Mouse (Mus musculus) liver, adult 2 months (tissue): ENCODE measurements around the gene Churc1. TPM values are rescaled to one million over a fixed set of nuclear protein-coding genes. Genes with fewer than 3 reads are reported as not detected.
A peak's percentile ranks its signal among the peaks of the same experiment; 100 is the strongest.

ENCODE experiments used
- DNase-seq: peaks from one replicate; pipeline ENCODE4 v3.0.0-alpha.2; 2011; ENCODE audit warnings: low read depth, low spot score; ENCODE audit errors: extremely low read depth
- H3K27ac ChIP-seq: fragments of 200-500 bp; replicated peaks from 2 replicates; pipeline ENCODE4 v1.5.1; 2012; ENCODE audit warnings: low read depth, mild to moderate bottlenecking, control low read depth, inconsistent platforms, low read length; ENCODE audit not compliant: insufficient read depth
- H3K27me3 ChIP-seq: fragments of 200-500 bp; 2 replicates; pipeline ENCODE4 v1.6.1; 2012; ENCODE audit warnings: mild to moderate bottlenecking, moderate library complexity, low read length, inconsistent platforms; ENCODE audit not compliant: control insufficient read depth, insufficient read depth
- H3K36me3 ChIP-seq: fragments of 200-500 bp; 2 replicates; pipeline ENCODE4 v1.6.1; 2012; ENCODE audit warnings: low read length, inconsistent platforms; ENCODE audit not compliant: control insufficient read depth, insufficient read depth
- H3K4me1 ChIP-seq: fragments of 200-500 bp; 2 replicates; pipeline ENCODE4 v1.6.1; 2011; ENCODE audit warnings: low read length; ENCODE audit not compliant: control insufficient read depth, insufficient read depth
- H3K4me3 ChIP-seq: fragments of 200-500 bp; 2 replicates; pipeline ENCODE4 v1.5.1; 2011; ENCODE audit warnings: low read depth, mild to moderate bottlenecking, control low read depth, low read length, moderate library complexity; ENCODE audit not compliant: insufficient read depth
- H3K79me2 ChIP-seq: fragments of 200-500 bp; 2 replicates; pipeline ENCODE4 v1.6.1; 2012; ENCODE audit warnings: inconsistent platforms, mild to moderate bottlenecking, low read length, moderate library complexity; ENCODE audit not compliant: control insufficient read depth, insufficient read depth
- H3K9ac ChIP-seq: fragments of 200-500 bp; 2 replicates; pipeline ENCODE4 v1.6.1; 2012; ENCODE audit warnings: low read depth, mild to moderate bottlenecking, control low read depth, inconsistent platforms, low read length
- CTCF ChIP-seq: fragments of 200-500 bp; IDR thresholded peaks from 2 replicates; pipeline ENCODE4 v1.5.1; 2011; ENCODE audit warnings: low read depth, low read length, control low read depth
- POLR2A ChIP-seq: fragments of 200-500 bp; IDR thresholded peaks from 2 replicates; pipeline ENCODE4 v1.6.1; 2011; ENCODE audit warnings: low read length, control low read depth; ENCODE audit not compliant: insufficient read depth; ENCODE audit errors: extremely low read depth
- WGBS: fragments of 180-500 bp; shearing (Covaris S2); methylation state at CpG from one replicate; pipeline ENCODE4 v1.1.7; 2018; 5-methylcytosine and 5-hydroxymethylcytosine counted together
- polyA plus RNA-seq: library from polyadenylated mRNA; depleted of rRNA; stranded (reverse); fragments of >200 nt; gene quantifications from 2 replicates; pipeline ENCODE4 v1.2.3, GENCODE M21; 2012
- total RNA-seq: library from RNA; depleted of rRNA; stranded (reverse); fragments of >200 nt; gene quantifications from 2 replicates; pipeline ENCODE4 v1.2.3, GENCODE M21; 2014

Churc1 gene
- total and polyA plus RNA-seq, 2 experiments: 51.8 to 99.2 TPM

DNA sequence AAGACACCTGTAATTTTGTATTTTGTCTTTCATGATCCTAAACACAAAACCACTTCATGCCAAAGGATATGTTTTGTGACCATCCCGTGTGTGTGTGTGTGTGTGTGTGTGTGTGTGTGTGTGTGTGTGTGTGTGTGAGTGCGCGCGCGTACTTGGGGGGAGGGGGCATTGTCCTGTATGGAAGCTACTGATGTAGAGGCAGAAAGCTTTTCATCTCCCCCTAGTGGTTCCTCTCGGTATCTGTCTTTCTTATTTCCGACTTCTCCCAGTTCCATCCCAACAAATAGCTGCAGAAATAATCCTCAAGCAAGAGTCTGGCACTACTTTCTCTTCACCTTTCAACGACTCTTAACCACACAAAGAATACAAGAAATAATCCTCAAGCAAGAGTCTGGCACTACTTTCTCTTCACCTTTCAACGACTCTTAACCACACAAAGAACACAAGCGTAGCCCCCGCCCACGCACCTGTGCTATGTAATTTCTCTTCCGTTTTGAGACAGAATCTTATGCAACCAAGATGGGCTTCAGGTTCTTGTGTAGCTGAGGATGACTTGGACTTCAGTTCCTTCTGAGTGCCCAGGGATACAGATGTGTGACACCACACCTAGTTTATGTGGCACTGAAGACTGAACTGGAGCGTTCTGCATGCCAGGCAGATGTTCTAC lies 12.6 kb upstream of the Churc1 start:
- DNase-seq: peak; percentile 41
- Histone ChIP-seq H3K27me3 (no peaks in the 10 kb centered on the region), H3K4me3 (no peak overlapping the region), H3K27ac (no peak overlapping the region), H3K4me1 (no peaks in the 10 kb centered on the region), H3K79me2 (no peaks in the 10 kb centered on the region), H3K36me3 (no peaks in the 10 kb centered on the region), H3K9ac (no peak overlapping the region)
- WGBS: 36% methylated on average over 14 of the region's 14 CpGs
- TF ChIP-seq CTCF: peak; percentile 51
- TF ChIP-seq POLR2A: no peak

DNA sequence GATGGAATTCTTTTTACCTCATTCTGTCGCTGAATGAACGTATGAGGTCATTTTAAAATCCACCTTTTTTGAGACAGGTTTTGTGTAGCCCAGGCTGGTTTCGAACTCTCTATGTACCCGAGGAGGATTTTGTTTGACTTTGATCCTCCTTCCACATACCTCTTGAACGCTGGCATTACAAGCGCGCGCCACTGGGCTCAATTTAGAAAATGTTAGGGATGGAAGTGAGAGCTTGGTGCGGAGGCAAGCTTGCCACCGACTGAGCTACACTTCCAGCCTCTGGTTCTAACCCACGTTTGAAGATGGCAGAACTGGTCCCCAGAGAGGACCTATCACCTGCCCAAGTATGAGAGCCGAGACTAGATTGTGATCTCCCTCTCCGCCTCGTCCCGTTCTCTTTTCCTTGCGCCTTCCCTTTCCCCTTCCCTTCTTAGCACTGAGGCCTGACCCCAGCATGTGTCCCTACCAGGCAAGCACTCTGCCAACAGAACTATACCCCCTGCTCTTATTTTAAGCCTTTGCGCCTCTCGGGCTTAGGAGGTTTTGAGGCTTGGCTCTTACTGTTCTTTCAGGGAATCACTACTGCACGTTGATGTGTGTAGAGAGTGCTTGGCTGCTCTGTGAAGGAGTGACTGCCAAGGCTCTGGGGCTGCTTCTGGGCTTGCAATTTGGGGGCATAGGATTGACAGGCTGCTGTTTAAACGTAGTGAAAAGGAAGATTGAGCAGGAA lies 728 bp downstream of the Churc1 start:
- WGBS: 24% methylated on average over 20 of the region's 20 CpGs

GRCm38 (mm10) chr12:76770841-76771500 lies 5.6 kb downstream of the Churc1 start:
- 87% methylated on average over 5 of the region's 5 CpGs for WGBS
- Histone ChIP-seq H3K4me3 (no peak overlapping the region), H3K27me3 (no peaks in the 10 kb centered on the region), H3K4me1 (peaks cover 13% of the 10 kb centered on the region; the same call in 1 of the 2 replicates), H3K79me2 (peaks cover 12% of the 10 kb centered on the region; the same call in 1 of the 2 replicates), H3K36me3 (no peaks in the 10 kb centered on the region), H3K9ac (no peak overlapping the region), H3K27ac (no peak overlapping the region)
- no peak for DNase-seq
- TF ChIP-seq POLR2A (no peak), CTCF (no peak)

More for the DNA sequence above, 728 bp downstream of the Churc1 start:
- H3K9ac ChIP-seq: peak overlapping the region; percentile 82
- DNase-seq: peak; percentile 12
- H3K79me2 ChIP-seq: peaks cover 10% of the 10 kb centered on the region; the same call in 1 of the 2 replicates
- TF ChIP-seq CTCF (no peak), POLR2A (no peak)
- peak overlapping the region; percentile 84 for H3K4me3 ChIP-seq
- H3K27ac ChIP-seq: peak overlapping the region; percentile 92
- H3K27me3 ChIP-seq: no peaks in the 10 kb centered on the region
- H3K4me1 ChIP-seq: peaks cover 4% of the 10 kb centered on the region; the same call in 1 of the 2 replicates
- no peaks in the 10 kb centered on the region for H3K36me3 ChIP-seq

DNA sequence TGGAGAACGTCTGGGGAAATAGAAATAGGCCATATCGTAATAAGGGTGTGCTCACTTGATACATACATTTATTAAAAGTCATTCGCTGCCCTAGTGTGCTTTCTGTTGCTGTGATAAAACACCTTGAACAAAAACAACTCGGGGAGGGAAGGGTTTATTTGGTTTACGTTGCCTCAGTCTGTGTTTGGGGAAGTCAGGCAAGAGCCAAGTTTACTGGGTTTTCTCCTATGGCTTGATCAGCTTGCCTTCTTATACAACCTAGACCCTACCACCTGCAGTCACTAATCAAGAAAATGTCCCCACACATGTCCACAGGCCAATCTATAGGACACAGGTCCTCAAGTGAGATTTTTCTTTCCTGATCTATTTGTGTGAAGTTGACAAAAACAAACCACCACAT lies 6.2 kb downstream of the Churc1 start:
- peaks cover 10% of the 10 kb centered on the region; the same call in 1 of the 2 replicates for H3K79me2 ChIP-seq
- H3K36me3 ChIP-seq: no peaks in the 10 kb centered on the region
- H3K4me3 ChIP-seq: no peak overlapping the region
- no peak overlapping the region for H3K27ac ChIP-seq
- no peak for DNase-seq
- TF ChIP-seq POLR2A: no peak
- TF ChIP-seq CTCF: no peak
- peaks cover 9% of the 10 kb centered on the region; the same call in 1 of the 2 replicates for H3K4me1 ChIP-seq
- 78% methylated on average over 5 of the region's 5 CpGs for WGBS
- no peaks in the 10 kb centered on the region for H3K27me3 ChIP-seq
- no peak overlapping the region for H3K9ac ChIP-seq

DNA sequence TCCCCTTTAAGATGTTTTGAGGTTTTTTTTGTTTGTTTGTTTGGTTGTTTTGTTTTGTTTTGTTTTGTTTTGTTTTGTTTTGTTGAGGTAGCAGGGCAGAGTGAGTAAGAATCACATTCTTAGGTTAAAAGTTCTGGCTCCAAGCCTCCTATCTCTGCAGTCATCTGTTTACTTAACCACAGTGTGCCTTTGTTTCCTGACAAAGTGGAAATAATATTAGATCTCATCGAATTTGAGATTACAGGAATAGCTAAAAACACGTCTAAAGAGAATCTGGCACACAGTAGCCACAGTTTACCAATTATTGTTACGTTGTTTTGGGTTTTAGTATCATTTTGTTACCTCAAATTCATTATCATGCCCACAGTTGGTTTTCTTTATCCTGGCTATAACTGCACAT lies 9.3 kb downstream of the Churc1 start:
- no peak overlapping the region for H3K4me3 ChIP-seq
- peaks cover 3% of the 10 kb centered on the region; the same call in 1 of the 2 replicates for H3K36me3 ChIP-seq

More for the DNA sequence above, 9.3 kb downstream of the Churc1 start:
- WGBS: 39% methylated on average over 3 of the region's 3 CpGs
- no peak for DNase-seq
- TF ChIP-seq CTCF (no peak), POLR2A (no peak)
- H3K27ac ChIP-seq: no peak overlapping the region
- no peaks in the 10 kb centered on the region for H3K27me3 ChIP-seq
- H3K79me2 ChIP-seq: peaks cover 4% of the 10 kb centered on the region; the same call in 1 of the 2 replicates
- peaks cover 9% of the 10 kb centered on the region; the same call in 1 of the 2 replicates for H3K4me1 ChIP-seq
- H3K9ac ChIP-seq: no peak overlapping the region
